Mouse (Mus musculus): Measurements from ENCODE around the gene Usp25. TPM values are rescaled to one million over a fixed set of nuclear protein-coding genes. Genes with fewer than 3 reads are reported as not detected.
A peak's percentile ranks its signal among the peaks of the same experiment; 100 is the strongest.

Gene Usp25
- polyA plus RNA-seq, 1 experiment from 2014 or later, result 23.4 TPM

DNA sequence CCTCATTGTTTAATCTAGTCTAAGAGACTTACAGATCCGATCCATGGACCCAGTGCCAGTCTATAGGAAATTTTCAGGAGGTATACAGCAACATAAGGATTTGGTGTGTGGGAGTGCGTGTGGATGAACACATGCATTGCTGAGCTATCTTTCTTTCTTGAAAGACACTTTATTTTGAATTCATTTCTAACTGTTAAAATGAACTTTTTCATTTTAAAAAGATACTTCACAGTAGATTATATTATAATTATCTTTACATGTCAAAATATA is 64.2 kb downstream of the Usp25 start:
- 93% methylated on average over 2 of the region's 2 CpGs for WGBS (ENCODE audit: insufficient replicate concordance)
- no peak for ATAC-seq
- no peaks in the 10 kb centered on the region for H3K4me1 ChIP-seq (ENCODE audit: insufficient read depth)
- no peaks in the 10 kb centered on the region for H3K27me3 ChIP-seq (ENCODE audit: insufficient read depth, low read length)
- no peak overlapping the region for H3K4me2 ChIP-seq (ENCODE audit: low read depth, low read length)
- peaks cover 72% of the 10 kb centered on the region for H3K36me3 ChIP-seq (replicated peaks; ENCODE audit: insufficient read depth, low read length)
- no peak overlapping the region for H3K4me3 ChIP-seq (ENCODE audit: low read depth, low read length)
- H3K27ac ChIP-seq (ENCODE audit: low read depth), result no peak overlapping the region
- TF ChIP-seq EP300 (IDR thresholded peaks at IDR 0.05; ENCODE audit: low read depth) (no peak), CTCF (IDR thresholded peaks at IDR 0.05; ENCODE audit: low read depth) (no peak)
- no peak for DNase-seq
- no peaks in the 10 kb centered on the region for H3K9me3 ChIP-seq (ENCODE audit: low read length)
- H3K9ac ChIP-seq (replicated peaks), result no peak overlapping the region

DNA sequence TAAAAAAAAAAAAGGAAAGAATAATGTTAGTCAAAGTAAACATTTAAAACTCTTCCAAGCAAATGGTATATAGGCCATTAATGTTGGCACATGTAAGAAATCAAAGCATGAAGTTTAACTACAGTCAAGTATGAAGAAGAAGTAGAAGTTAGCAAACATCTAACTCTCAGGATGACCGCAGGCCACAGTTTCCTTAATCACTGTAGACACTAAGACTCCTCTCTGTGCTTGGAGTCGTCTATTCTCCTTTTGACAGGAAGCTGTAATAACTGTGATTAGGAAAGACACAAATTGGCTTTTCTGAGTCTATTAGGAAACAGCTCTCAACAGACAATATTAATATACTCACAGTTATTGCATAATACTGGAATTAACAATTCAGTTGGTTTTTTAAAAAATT is 70.6 kb downstream of the Usp25 start:
- H3K27me3 ChIP-seq (ENCODE audit: insufficient read depth, low read length), result no peaks in the 10 kb centered on the region
- H3K4me3 ChIP-seq (ENCODE audit: low read depth, low read length), result no peak overlapping the region
- no peak for DNase-seq
- no peak for TF ChIP-seq EP300 (IDR thresholded peaks at IDR 0.05; ENCODE audit: low read depth)
- no peak for TF ChIP-seq CTCF (IDR thresholded peaks at IDR 0.05; ENCODE audit: low read depth)
- 63% methylated on average over 2 of the region's 2 CpGs for WGBS (ENCODE audit: insufficient replicate concordance)
- H3K27ac ChIP-seq (ENCODE audit: low read depth), result no peak overlapping the region
- no peak overlapping the region for H3K4me2 ChIP-seq (ENCODE audit: low read depth, low read length)
- no peak overlapping the region for H3K9ac ChIP-seq (replicated peaks)
- no peaks in the 10 kb centered on the region for H3K4me1 ChIP-seq (ENCODE audit: insufficient read depth)
- H3K9me3 ChIP-seq (ENCODE audit: low read length), result no peaks in the 10 kb centered on the region
- peaks cover 68% of the 10 kb centered on the region for H3K36me3 ChIP-seq (replicated peaks; ENCODE audit: insufficient read depth, low read length)
- ATAC-seq, result peak; percentile 73

DNA sequence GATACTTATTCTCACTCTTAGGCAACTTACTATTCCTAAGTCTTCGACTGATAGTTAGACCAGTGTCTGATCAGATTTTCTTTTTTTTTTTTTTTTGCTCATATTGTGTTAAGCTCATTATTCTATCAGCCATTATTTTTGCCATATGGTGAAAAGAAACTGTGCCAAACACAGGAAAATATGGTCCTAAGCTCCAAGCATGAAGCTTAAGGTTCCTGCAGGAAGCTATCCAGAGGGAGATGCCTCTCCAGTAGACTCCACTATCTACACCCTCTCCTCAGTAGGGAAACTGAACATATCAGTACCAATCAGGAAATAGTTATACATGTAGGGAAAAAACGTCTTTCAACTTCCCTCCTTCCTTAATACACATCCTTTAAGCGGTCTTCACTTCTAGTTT is 76.3 kb downstream of the Usp25 start:
- 75% methylated on average over 3 of the region's 3 CpGs for WGBS (ENCODE audit: insufficient replicate concordance)
- DNase-seq (no peak), ATAC-seq (no peak)
- Histone ChIP-seq H3K36me3 (replicated peaks; ENCODE audit: insufficient read depth, low read length) (peaks cover 58% of the 10 kb centered on the region), H3K27me3 (ENCODE audit: insufficient read depth, low read length) (no peaks in the 10 kb centered on the region), H3K9me3 (ENCODE audit: low read length) (no peaks in the 10 kb centered on the region), H3K4me2 (ENCODE audit: low read depth, low read length) (no peak overlapping the region), H3K4me3 (ENCODE audit: low read depth, low read length) (no peak overlapping the region), H3K9ac (replicated peaks) (no peak overlapping the region), H3K4me1 (ENCODE audit: insufficient read depth) (no peaks in the 10 kb centered on the region), H3K27ac (ENCODE audit: low read depth) (no peak overlapping the region)
- TF ChIP-seq CTCF (IDR thresholded peaks at IDR 0.05; ENCODE audit: low read depth) (no peak), EP300 (IDR thresholded peaks at IDR 0.05; ENCODE audit: low read depth) (no peak)

DNA sequence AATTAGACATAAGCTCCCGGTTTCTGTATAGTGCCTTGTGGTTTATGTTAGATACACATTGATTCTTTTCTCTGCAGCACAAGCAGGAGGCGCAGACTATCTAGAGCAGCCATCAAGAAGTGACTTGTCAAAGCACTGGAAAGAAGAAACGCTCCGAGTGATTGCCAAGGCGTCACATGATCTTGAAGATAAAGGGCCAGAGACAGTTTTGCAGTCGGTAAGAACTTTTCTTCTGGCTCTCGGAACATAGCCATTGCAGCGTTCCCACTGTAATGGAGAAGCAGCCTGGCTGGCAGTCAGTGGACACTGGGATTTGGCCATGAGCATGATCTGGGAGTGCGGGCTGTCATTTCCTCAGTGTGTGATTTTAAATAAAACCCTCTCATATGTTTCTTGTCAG is 80.0 kb downstream of the Usp25 start:
- no peak for DNase-seq
- Histone ChIP-seq H3K9ac (replicated peaks) (no peak overlapping the region), H3K36me3 (replicated peaks; ENCODE audit: insufficient read depth, low read length) (peaks cover 55% of the 10 kb centered on the region), H3K9me3 (ENCODE audit: low read length) (no peaks in the 10 kb centered on the region), H3K4me1 (ENCODE audit: insufficient read depth) (no peaks in the 10 kb centered on the region), H3K4me3 (ENCODE audit: low read depth, low read length) (no peak overlapping the region), H3K27ac (ENCODE audit: low read depth) (no peak overlapping the region), H3K27me3 (ENCODE audit: insufficient read depth, low read length) (no peaks in the 10 kb centered on the region), H3K4me2 (ENCODE audit: low read depth, low read length) (no peak overlapping the region)
- TF ChIP-seq EP300 (IDR thresholded peaks at IDR 0.05; ENCODE audit: low read depth), result no peak
- no peak for TF ChIP-seq CTCF (IDR thresholded peaks at IDR 0.05; ENCODE audit: low read depth)
- no peak for ATAC-seq
- WGBS (ENCODE audit: insufficient replicate concordance), result 85% methylated on average over 9 of the region's 9 CpGs

DNA sequence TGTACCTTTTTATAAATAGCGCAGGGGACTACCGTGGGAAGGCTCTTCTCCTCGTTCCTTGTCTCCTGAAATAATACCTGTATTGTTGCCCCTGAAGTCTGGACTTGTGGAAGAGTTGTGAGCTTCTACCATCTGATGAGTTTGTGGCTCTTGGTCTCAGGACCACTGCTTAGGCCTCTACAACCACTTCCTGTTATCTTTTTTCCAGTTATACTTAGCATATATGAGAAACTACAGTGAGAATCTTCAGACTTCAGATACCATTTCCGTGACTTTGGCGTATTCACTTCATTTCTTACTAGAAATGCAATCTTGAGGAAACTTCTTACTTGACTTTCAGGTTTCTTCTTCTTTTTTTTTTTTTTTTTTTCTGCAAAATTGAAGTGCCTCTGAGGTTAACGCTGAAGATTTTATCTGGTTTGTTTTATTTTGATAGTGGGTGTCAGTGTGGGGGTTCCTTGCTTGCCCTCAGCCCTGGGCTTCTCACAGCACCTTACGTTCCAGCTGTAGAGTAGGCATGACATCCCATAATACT is 81.6 kb downstream of the Usp25 start:
- no peak overlapping the region for H3K4me3 ChIP-seq (ENCODE audit: low read depth, low read length)
- no peaks in the 10 kb centered on the region for H3K9me3 ChIP-seq (ENCODE audit: low read length)
- WGBS (ENCODE audit: insufficient replicate concordance), result 89% methylated on average over 7 of the region's 7 CpGs
- no peak for DNase-seq
- no peak overlapping the region for H3K4me2 ChIP-seq (ENCODE audit: low read depth, low read length)
- H3K27me3 ChIP-seq (ENCODE audit: insufficient read depth, low read length), result no peaks in the 10 kb centered on the region
- no peak overlapping the region for H3K9ac ChIP-seq (replicated peaks)
- no peak for ATAC-seq
- no peaks in the 10 kb centered on the region for H3K4me1 ChIP-seq (ENCODE audit: insufficient read depth)
- H3K36me3 ChIP-seq (replicated peaks; ENCODE audit: insufficient read depth, low read length), result peaks cover 62% of the 10 kb centered on the region
- H3K27ac ChIP-seq (ENCODE audit: low read depth), result no peak overlapping the region
- TF ChIP-seq EP300 (IDR thresholded peaks at IDR 0.05; ENCODE audit: low read depth) (no peak), CTCF (IDR thresholded peaks at IDR 0.05; ENCODE audit: low read depth) (no peak)

DNA sequence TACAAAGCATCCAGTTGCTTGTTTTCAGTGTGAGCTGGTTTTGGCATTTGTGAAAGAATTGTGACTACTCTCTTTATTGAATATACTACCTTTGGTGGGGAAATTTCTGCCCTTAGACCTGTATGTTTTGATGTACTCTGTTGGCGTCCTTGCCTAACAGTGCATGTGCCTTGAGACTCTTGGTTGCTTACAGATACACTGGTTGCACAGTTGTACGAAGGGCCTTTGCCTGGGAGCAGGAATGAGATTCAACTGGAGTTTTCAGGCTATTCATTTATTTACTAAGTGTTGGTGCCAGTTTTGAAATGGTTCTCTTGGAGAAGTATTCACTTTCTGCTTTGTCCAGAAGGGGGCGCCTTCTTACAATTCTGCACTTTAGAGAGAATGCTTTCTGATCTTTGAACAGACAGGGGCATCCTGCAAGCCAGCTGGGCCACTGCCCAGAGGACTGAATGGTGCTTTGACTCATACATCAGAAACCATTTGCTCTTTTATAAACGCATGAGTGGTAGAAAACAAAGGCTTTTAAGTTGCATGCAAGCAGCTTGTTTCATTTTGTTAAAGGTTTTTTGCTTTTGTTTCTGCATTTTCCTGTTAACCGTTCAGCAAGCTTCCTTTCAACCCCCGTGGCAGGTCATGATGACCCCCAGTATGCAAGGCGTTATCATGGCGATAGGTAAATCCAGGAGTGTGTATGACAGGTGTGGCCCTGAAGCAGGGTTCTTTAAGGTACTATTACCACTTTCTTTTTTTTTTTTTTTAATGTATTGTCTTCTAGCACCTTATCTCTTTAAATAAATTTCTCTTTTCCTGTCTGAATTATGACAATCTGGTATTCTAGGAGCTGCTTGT is 85.7 kb downstream of the Usp25 start:
- 77% methylated on average over 8 of the region's 8 CpGs for WGBS (ENCODE audit: insufficient replicate concordance)

More for the DNA sequence above, 85.7 kb downstream of the Usp25 start:
- Histone ChIP-seq H3K36me3 (replicated peaks; ENCODE audit: insufficient read depth, low read length) (peaks cover 56% of the 10 kb centered on the region), H3K9ac (replicated peaks) (no peak overlapping the region), H3K4me2 (ENCODE audit: low read depth, low read length) (no peak overlapping the region), H3K27ac (ENCODE audit: low read depth) (no peak overlapping the region), H3K27me3 (ENCODE audit: insufficient read depth, low read length) (no peaks in the 10 kb centered on the region), H3K9me3 (ENCODE audit: low read length) (no peaks in the 10 kb centered on the region), H3K4me1 (ENCODE audit: insufficient read depth) (no peaks in the 10 kb centered on the region), H3K4me3 (ENCODE audit: low read depth, low read length) (no peak overlapping the region)
- peak; percentile 54 for DNase-seq
- peak; percentile 63 for TF ChIP-seq CTCF (IDR thresholded peaks at IDR 0.05; ENCODE audit: low read depth)
- TF ChIP-seq EP300 (IDR thresholded peaks at IDR 0.05; ENCODE audit: low read depth), result no peak
- peak; percentile 48 for ATAC-seq
